Mouse (Mus musculus) left cerebral cortex, adult 2 months (tissue): ENCODE data around the gene Siglec1. TPM values are rescaled to one million over a fixed set of nuclear protein-coding genes. Genes with fewer than 3 reads are reported as not detected.
A peak's percentile ranks its signal among the peaks of the same experiment; 100 is the strongest.
"Not testable (repeated sequence)": the region's sequence is repeated elsewhere in the genome, so short reads cannot be mapped to it uniquely, and the experiment has no call there.

ENCODE experiments used
- DNase-seq, 2 experiments: peaks; one replicate each; pipeline ENCODE4 v3.0.0; 2021 to 2022; ENCODE audit warnings: low spot score in 2 of 2, mixed read lengths in 1 of 2; ENCODE audit errors: extremely low spot score in 1 of 2
- H3K27ac ChIP-seq: fragments of 200-600 bp; 2 replicates; pipeline ENCODE4 v1.8.1; 2022
- H3K4me3 ChIP-seq: fragments of 200-600 bp; 2 replicates; pipeline ENCODE4 v1.8.1; 2022
- CTCF ChIP-seq: fragments of 200-600 bp; IDR thresholded peaks from 2 replicates; pipeline ENCODE4 v1.8.1; 2022; ENCODE audit warnings: antibody characterized with exemption, mild to moderate bottlenecking, moderate library complexity
- intact Hi-C: fragments of 180-260 bp; cut with DNase I; formaldehyde crosslinking; loops from one replicate; pipeline ENCODE4 v1.15.1; 2025
- total RNA-seq, 2 experiments: library from RNA; stranded (reverse); gene quantifications; 2 replicates each; pipeline ENCODE4 v1.2.3; 2021

Siglec1 gene
- total RNA-seq, 2 experiments from 2014 or later: 0.44 to 0.45 TPM

DNA sequence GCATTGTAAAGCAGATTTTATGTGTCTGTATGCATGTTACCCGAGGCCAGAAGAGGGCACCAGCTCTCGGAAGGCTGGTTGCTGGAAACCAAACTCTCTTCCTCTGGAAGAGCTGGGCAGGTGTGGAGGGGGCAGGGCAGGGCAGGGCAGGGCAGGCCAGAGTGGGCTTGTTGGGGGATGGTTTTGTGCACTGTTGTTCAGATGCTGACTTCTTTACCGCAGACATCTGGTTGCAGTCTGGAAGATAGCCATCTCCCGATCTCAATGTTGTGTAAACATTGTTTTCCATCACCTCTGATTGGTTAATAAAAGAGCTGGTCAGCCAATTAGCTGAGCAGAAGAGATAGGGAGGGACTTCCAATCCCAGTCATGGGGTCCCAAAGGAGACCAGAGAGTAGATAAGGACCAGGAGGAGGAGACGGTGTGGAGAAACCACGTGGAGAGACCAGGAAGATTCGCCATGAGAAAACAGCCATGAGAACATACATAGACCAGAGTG, 42.2 kb downstream of the Siglec1 start:
- intact Hi-C loops: loop anchor here (5.0 kb wide), 1 partner anchor 118 kb away; the partner anchor contains the start of gene 1700037H04Rik
- TF ChIP-seq CTCF: no peak; the same call in 1 of the 2 replicates
- Histone ChIP-seq H3K4me3 (no peak overlapping the region), H3K27ac (no peak overlapping the region)
- no peak for DNase-seq

DNA sequence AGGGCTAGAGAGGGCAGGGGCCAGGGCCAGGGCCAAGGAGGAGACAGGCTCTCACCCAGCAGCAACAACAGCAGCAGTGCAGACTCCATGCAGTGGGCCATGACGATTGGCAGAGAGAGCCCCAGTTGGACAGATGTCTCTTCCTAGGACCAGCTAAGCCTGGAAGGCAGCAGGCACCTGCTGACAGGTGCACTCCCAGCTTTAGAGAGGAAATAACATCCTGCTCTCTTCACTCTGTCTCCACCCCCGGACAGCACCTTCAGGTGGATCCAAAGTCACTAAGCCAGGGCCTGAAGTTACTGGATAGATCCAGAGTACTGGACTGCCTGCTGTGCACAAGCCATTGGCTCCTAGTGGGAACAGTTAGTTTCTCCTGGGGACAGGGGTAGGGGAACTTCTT, 43.6 kb downstream of the Siglec1 start, which contains the start of gene Gfra4:
Gfra4 (minus strand) TSS at position 101 of the 400 bp plus-strand sequence.
- no peak for DNase-seq
- intact Hi-C loops: loop anchor here (5.0 kb wide), 1 partner anchor 119 kb away; the partner anchor contains the start of gene 1700037H04Rik
- Histone ChIP-seq H3K4me3 (peak within 1 kb of the TSS; percentile 63), H3K27ac (peak within 1 kb of the TSS; percentile 91)
- TF ChIP-seq CTCF: no peak

DNA sequence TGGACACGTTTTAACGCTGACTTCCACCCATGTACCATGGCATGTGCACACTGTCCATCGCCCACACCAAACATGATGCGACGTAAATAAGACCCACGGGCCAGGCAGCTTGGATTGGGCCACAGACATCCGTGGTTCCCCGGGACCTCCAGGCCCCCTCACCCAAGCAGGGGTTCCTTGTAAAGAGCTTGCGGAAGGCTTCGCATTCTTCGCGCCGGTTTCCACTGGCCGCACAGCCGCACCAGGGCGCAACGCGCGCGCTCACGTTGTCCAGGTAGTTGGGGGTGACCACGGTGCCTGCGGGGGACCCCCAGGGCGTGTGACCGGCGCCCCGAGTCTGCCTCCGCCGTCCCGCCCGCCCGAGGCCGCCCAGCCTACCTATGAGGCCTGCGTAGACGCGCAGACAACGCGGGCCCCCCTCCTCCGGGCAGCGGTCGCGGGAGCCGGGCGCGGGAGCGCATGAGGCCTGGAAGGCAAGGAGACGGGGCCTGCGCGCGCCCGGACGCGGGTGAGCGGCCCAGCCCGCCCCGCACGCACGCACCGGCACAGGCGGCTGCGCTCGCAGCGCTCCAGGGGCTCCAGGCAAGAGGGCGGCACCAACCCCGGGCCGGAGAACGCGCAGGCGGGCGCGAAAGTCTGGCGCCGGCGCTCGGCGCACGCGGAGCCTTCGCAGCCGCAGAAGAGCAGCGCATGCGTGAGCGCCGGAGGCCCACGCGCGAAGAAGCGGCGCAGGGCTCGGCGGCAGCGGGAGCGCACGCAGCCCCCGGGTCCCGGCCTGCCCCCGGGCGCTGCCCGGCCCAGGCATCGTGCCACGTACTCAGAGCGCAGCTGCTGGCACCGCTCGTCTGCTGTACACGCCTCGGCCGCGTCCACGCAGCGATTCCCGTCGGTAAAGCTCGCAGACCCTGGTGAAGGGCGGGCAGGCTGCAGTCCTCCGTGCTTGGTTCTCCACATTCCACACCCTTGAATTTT, 45.4 kb downstream of the Siglec1 start:
- intact Hi-C loops: loop anchor here (5.0 kb wide), 1 partner anchor 121 kb away; the partner anchor contains the start of gene 1700037H04Rik
- H3K4me3 ChIP-seq: peak overlapping the region; percentile 63
- H3K27ac ChIP-seq: peak overlapping the region; percentile 91
- peak; percentile 87 to 88 for DNase-seq
- no peak for TF ChIP-seq CTCF

DNA sequence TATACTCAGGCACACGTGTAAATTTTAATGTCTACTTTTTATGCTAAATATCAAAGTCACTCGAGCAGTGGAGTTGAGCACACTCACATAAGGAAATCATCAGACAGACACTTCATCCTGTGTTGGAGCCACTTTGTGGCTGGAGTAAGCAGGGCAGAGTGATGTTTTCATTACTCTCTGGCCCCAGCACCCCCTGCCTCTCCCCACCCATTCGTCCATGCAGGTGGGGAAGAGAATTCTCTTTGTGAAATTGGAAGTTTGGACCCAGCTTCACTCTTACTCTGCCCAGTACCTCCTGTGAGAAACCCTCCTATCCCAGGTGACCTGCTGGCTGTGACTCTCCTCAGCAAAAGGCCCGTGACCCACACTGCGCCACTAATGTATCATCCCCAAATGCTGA, 47.9 kb downstream of the Siglec1 start:
- no peak for DNase-seq
- intact Hi-C loops: no loop called here
- no peak overlapping the region for H3K27ac ChIP-seq
- no peak for TF ChIP-seq CTCF
- H3K4me3 ChIP-seq: no peak overlapping the region

DNA sequence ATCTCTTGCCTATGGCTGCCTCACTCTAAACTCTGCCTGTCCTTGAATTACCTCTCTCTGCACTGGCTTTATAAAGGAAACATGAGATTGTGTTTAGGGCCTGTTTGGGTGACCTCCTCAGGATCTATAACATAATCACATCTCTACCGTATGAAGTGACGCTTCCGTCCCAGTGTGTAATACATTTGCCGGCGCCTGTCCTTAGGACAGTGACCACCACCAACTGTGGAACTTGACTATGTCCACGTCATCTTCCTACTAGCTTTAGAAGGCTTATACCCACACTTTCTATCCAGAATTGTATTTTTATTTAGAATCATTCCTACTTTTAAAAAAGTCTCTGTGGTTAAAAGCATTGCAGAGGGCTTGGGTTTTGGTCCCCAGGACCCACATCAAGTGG, 48.4 kb downstream of the Siglec1 start:
- Histone ChIP-seq H3K4me3 (no peak overlapping the region), H3K27ac (no peak overlapping the region)
- no peak for TF ChIP-seq CTCF
- DNase-seq: no peak
- intact Hi-C loops: no loop called here

DNA sequence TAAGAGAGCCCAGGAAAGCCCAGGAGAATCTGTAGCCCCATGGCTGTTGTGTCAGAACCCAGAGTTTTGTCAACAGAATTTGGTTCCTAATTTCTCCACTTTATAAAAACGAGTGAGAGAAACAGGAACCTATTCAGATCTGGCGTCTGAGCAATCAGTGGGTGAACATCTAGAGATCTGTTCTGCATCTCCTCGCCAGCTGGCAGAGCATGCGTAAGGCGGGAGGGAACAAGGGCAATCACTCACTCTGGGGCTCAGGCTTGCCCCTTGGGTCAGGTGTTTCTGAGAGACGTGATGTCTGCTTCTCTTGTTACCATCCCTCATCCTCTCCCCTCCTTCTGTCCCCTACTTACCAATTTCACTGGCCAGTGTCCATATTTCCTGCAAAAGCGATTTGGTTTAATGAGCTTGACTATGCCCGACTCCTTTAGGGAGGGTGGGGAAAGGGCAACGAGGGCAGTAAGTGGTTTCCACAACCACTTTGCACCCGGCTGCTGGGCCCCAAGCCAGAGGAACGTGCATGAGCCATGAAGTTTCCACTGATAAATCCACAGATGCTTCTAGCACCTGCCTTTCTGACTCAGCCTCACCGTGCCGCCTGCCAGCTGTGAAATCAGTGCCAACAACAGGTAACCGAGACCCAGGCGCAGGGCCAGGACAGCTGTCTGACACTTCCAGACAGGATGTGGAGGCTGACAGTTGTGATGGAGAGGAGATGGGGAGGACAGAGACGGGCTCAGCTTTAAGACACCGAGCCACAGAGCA, 49.2 kb downstream of the Siglec1 start:
- DNase-seq: peak in 1 of 2 experiments; percentile 47
- Histone ChIP-seq H3K4me3 (no peak overlapping the region), H3K27ac (0 out of 2 replicates have a peak overlapping the region, but pooled peaks have one; percentile 24)
- intact Hi-C loops: no loop called here
- no peak for TF ChIP-seq CTCF

DNA sequence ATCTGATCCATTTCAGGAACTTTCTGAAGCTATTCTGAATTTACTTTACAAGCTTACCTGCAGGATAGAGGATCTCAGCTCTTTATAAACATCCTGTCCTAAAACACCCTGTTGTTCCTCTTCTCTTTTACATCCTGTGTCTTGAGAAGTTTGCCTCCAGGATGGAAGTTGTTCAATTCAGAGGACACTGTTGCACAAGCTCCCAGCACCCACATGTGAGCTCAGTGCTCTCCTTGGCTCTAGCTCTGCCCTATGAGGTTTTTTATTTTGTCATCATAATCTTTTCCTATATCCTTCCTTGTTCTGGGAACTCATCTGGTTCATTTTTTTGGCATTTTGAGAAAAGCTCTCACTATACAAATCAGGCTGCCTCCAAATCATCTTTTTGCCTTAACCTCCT, 49.8 kb downstream of the Siglec1 start:
- Histone ChIP-seq H3K27ac (no peak overlapping the region), H3K4me3 (no peak overlapping the region)
- DNase-seq: no peak
- TF ChIP-seq CTCF: no peak
- intact Hi-C loops: no loop called here

DNA sequence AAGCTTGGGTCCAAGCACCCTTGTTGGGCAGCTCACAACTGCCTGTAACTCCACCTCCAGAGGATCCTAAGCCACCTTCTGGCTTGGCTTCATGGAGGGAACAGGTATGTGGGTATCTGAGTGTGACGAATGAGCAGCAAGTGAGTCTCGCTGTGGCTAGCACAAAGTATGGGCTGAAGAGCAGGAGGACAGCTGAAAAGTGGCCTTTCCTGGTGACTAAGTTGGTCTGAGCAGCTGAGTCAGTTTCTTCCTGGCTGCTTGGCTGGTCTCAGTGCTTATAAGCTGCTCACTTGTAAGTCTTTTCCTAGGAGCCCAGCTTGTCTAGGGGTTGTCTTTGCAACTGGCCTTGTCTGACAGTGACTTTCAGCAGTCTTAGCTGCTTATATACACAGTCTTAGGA, 50.2 kb downstream of the Siglec1 start:
- no peak for DNase-seq
- Histone ChIP-seq H3K27ac (no peak overlapping the region), H3K4me3 (no peak overlapping the region)
- intact Hi-C loops: no loop called here
- no peak for TF ChIP-seq CTCF

DNA sequence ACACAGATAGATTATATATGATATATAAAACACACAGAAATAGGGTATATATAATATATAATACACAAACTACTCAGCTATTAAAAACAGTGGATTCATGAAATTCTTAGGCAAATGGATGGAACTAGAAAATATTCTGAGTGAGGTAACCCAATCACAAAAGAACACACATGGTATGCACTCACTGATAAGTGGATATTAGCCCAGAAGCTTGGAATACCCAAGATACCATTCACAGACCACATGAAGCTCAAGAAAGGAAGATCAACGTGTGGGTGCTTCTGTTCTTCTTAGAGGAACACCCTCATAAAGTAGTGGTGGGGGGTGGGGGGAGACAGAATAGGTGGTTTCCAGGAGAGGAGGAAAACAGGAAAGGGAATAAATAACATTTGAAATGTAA, 55.2 kb downstream of the Siglec1 start:
- DNase-seq, H3K27ac ChIP-seq, H3K4me3 ChIP-seq, intact Hi-C loops: not testable (repeated sequence)

DNA sequence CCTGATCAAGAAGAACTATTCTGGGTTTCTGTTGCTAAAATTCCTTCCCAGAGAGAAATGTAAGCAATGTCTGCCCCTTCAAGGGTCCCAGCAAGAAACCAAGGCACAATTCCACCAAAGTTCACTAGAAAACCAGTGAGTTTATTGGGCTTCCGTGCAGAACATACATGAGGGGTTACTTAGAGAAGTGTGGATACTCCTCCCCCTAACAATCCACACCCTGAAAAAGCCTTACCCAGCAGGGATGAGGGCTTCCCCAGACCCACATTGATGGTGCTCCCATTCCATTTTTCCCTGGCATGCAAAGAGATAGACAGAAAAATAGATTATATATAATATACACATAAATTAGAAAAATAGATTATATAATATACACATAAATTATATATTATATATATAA, 55.6 kb downstream of the Siglec1 start:
- no peak for TF ChIP-seq CTCF
- Histone ChIP-seq H3K4me3 (no peak overlapping the region), H3K27ac (no peak overlapping the region)
- DNase-seq: no peak
- intact Hi-C loops: no loop called here

DNA sequence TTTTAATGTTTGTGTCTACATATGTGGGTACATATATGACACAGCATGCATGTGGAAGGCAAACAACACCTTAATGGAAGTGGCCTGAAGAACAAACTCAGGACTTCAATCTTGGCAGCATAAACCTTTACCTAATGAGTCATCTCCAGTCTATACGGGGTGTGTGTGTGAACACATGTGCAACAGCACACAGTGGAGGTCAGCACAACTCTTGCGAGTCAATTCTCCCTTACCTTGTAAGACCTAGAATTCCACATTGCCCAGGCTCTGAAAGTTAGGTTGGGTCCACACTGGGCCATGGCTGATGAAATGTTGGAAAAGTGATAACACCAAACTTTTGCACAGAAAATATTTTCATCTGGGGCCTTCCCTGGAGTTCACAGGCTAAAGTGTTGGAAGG, 56.0 kb downstream of the Siglec1 start:
- DNase-seq: no peak
- Histone ChIP-seq H3K27ac (no peak overlapping the region), H3K4me3 (no peak overlapping the region)
- TF ChIP-seq CTCF: no peak
- intact Hi-C loops: no loop called here
